Comparison of ENCODE assay signal across 10 mouse cellular contexts in the genomic region with DNA sequence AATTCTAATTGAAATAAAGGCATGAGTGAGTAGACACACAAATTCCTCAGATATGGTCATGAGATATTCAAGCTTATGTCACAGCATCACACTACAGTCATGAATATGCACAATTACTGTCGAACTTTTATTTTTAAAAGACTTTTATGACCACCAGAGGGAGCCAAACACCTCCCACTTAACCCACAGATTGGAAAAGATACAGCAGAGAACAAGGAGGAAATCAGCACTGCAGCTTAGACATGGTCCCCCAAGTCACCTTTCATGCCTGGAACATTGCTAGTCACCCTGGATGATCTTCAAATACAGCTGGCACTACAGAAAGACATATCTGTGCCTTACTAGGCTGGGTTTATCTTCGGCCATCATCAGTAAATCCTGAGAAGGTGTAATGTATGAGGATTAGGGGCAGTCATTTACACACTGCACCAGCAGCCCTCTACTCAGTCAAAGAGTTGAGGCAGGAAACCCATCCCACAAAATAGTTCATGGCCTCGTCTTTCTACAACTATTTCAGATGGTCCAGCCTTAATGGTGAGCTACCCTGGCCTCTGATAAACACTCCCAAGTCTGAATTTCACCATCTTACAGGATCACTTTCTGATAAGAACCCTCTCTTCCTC.
DNase-seq lines count a peak whose midpoint lies in the region; ATAC-seq and TF ChIP-seq lines count a peak whose summit lies in the region.
"Had no signal": no experiment of that assay in that cellular context is flagged by ENCODE, and none has a peak within 500 bp of the region (broad histone marks: within the 10 kb centered on the region; RNA-seq: fewer than 3 reads in every experiment).

No protein-coding gene starts in this region.

- intact Hi-C loops in heart, postnatal 10 days (cut with DNase I) = loop anchor here (2.0 to 5.0 kb wide), 3 partner anchors 97 to 334 kb away; no protein-coding TSS in a partner anchor

- H3K4me3 ChIP-seq in liver, adult 2 months (ENCODE audit: insufficient read depth, low read depth, low read length) = no peak overlapping the region
- no peak overlapping the region for H3K4me3 ChIP-seq in liver, embryonic 11.5 days (ENCODE audit: low read depth, low read length)
- H3K4me3 ChIP-seq: erythroblast, embryonic 14.5 days; liver, embryonic 15.5 days had no signal

- no peak for TF ChIP-seq CTCF in liver, adult 2 months (IDR thresholded peaks at IDR 0.05; ENCODE audit: low read depth, low read length)

- no peaks in the 10 kb centered on the region for H3K4me1 ChIP-seq in liver, adult 2 months (ENCODE audit: control insufficient read depth, insufficient read depth, low read length)
- H3K4me1 ChIP-seq in liver, embryonic 11.5 days (replicated peaks; ENCODE audit: control insufficient read depth, insufficient read depth, low read length) = no peaks in the 10 kb centered on the region
- H3K4me1 ChIP-seq: liver, embryonic 15.5 days had no signal

- H3K27me3 ChIP-seq in liver, adult 2 months (ENCODE audit: control insufficient read depth, insufficient read depth, low read length) = no peaks in the 10 kb centered on the region
- no peaks in the 10 kb centered on the region for H3K27me3 ChIP-seq in liver, embryonic 11.5 days (replicated peaks; ENCODE audit: control insufficient read depth, insufficient read depth, low read length)
- H3K27me3 ChIP-seq: liver, embryonic 15.5 days had no signal

- no peaks in the 10 kb centered on the region for H3K36me3 ChIP-seq in liver, adult 2 months (ENCODE audit: control insufficient read depth, insufficient read depth, low read length)
- no peaks in the 10 kb centered on the region for H3K36me3 ChIP-seq in liver, embryonic 11.5 days (ENCODE audit: control insufficient read depth, insufficient read depth, low read length)
- H3K36me3 ChIP-seq: liver, embryonic 15.5 days had no signal

- 33% methylated on average over 3 of the region's 3 CpGs for WGBS in liver, adult 2 months
- 32% methylated on average over 3 of the region's 3 CpGs for WGBS in liver, embryonic 11.5 days

- no peak overlapping the region for H3K27ac ChIP-seq in liver, adult 2 months (replicated peaks; ENCODE audit: insufficient read depth, low read depth, low read length)
- H3K27ac ChIP-seq in liver, embryonic 11.5 days (ENCODE audit: low read depth, low read length) = no peak overlapping the region
- H3K27ac ChIP-seq: liver, embryonic 15.5 days had no signal

- no peaks in the 10 kb centered on the region for H3K9me3 ChIP-seq in liver, embryonic 11.5 days (ENCODE audit: control insufficient read depth, low read length)
- H3K9me3 ChIP-seq: liver, embryonic 15.5 days had no signal

- H3K4me2 ChIP-seq in liver, embryonic 11.5 days = no peak overlapping the region
- H3K4me2 ChIP-seq: liver, embryonic 15.5 days had no signal

- H3K9ac ChIP-seq in liver, adult 2 months (ENCODE audit: low read depth, low read length) = no peak overlapping the region
- no peak overlapping the region for H3K9ac ChIP-seq in liver, embryonic 11.5 days (ENCODE audit: low read depth, low read length)
- H3K9ac ChIP-seq: liver, embryonic 15.5 days had no signal

- no peak for TF ChIP-seq POLR2A in liver, adult 2 months (IDR thresholded peaks at IDR 0.05; ENCODE audit: extremely low read depth, insufficient read depth, low read length)

- no peak for ATAC-seq in liver, embryonic 11.5 days (replicated peaks; ENCODE audit: low FRiP score)

- H3K79me2 ChIP-seq in liver, adult 2 months (ENCODE audit: control insufficient read depth, insufficient read depth, low read length) = no peaks in the 10 kb centered on the region

- DNase-seq in cerebellum, adult 9-10 months = peak; percentile 14
- no peak for DNase-seq in cerebellum, postnatal 4 days (ENCODE audit: low spot score in 2 of 2)
- peak; percentile 5 for DNase-seq in liver, adult 2 months (ENCODE audit: extremely low read depth, low read depth, low spot score)
- no peak for DNase-seq in liver, embryonic 11.5 days (ENCODE audit: low spot score)
- DNase-seq in heart, postnatal 10 days = peak; percentile 25 to 48
- peak; percentile 15 for DNase-seq in lung, postnatal 25 days (ENCODE audit: low spot score)
- no peak for DNase-seq in T-cell, adult 2 months (ENCODE audit: low spot score)
- DNase-seq in cerebellum, adult 11 months = no peak

Comparison
In these comparisons a context has a peak if more than half of its experiments do, and no peak if none do; other contexts are left out.
1. DNase-seq: peak in cerebellum, adult 9-10 months (single experiment), liver, adult 2 months (single experiment), heart, postnatal 10 days (2 of 2) and lung, postnatal 25 days (single experiment); none in cerebellum, postnatal 4 days (0 of 2), liver, embryonic 11.5 days (single experiment), T-cell, adult 2 months (single experiment) and cerebellum, adult 11 months (single experiment).